ENCODE assay signal across 8 mouse cellular contexts in the genomic region with DNA sequence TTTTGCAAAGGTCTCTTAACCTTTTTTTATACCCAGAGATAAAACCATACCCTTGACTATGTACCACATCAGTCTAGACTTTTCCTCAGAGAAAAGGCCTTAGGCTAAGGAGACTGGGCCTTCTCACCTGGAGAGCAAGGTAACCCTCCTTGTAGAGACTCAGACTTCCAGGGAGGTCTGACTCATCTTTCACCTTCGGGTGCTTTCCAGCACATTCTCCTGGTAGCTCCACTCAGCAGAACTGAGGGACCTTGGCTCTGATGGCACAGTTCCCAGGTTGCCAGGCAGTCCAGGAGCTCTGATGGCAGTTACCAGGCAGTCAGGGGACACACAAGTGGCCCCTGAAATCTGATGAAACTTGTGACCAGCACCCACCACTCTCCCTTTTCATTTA. TPM values are rescaled to one million over a fixed set of nuclear protein-coding genes. Genes with fewer than 3 reads are reported as not detected.
DNase-seq lines count a peak whose midpoint lies in the region; ATAC-seq and TF ChIP-seq lines count a peak whose summit lies in the region.

No protein-coding gene starts in this region.

- ATAC-seq in forebrain, embryonic 16.5 days: no peak
- ATAC-seq in kidney, embryonic 16.5 days (ENCODE audit: low FRiP score, low TSS enrichment): no peak

- no peaks in the 10 kb centered on the region for H3K9me3 ChIP-seq in forebrain, embryonic 16.5 days (ENCODE audit: control insufficient read depth, low read length)
- no peaks in the 10 kb centered on the region for H3K9me3 ChIP-seq in kidney, embryonic 16.5 days (ENCODE audit: low read length)

- peak overlapping the region; percentile 100 for H3K4me3 ChIP-seq in forebrain, embryonic 16.5 days (replicated peaks; ENCODE audit: low read length)
- H3K4me3 ChIP-seq in kidney, embryonic 16.5 days (ENCODE audit: low read length): peak overlapping the region; percentile 74; the same call in 1 of the 2 replicates
- peak overlapping the region; percentile 2; the same call in 1 of the 2 replicates for H3K4me3 ChIP-seq in small intestine, adult 2 months (ENCODE audit: low read depth, low read length)

- H3K9ac ChIP-seq in forebrain, embryonic 16.5 days (replicated peaks; ENCODE audit: low read depth, low read length): peak overlapping the region; percentile 96; the same call in 1 of the 2 replicates
- peak overlapping the region; percentile 24 for H3K9ac ChIP-seq in kidney, embryonic 16.5 days (replicated peaks; ENCODE audit: low read length)

- H3K4me2 ChIP-seq in forebrain, embryonic 16.5 days (ENCODE audit: low read length): peak overlapping the region; percentile 93
- H3K4me2 ChIP-seq in kidney, embryonic 16.5 days (replicated peaks; ENCODE audit: low read depth, low read length): peak overlapping the region; percentile 66

- DNase-seq in layer of hippocampus, adult 11-12 months (ENCODE audit: low spot score): peak; percentile 47
- no peak for DNase-seq in layer of hippocampus, postnatal 25 days (ENCODE audit: extremely low spot score in 1 of 2, low spot score in 1 of 2)
- peak; percentile 84 for DNase-seq in adrenal gland, postnatal 10 days
- DNase-seq in layer of hippocampus, adult 9-10 months (ENCODE audit: low spot score): no peak
- no peak for DNase-seq in thymus, postnatal 36 days

- WGBS in forebrain, embryonic 16.5 days: 82% methylated on average over 1 of the region's 1 CpGs
- 63% methylated on average over 1 of the region's 1 CpGs for WGBS in kidney, embryonic 16.5 days
- WGBS in small intestine, adult 2 months: 11% methylated on average over 1 of the region's 1 CpGs

- no peak for TF ChIP-seq CTCF in small intestine, adult 2 months (IDR thresholded peaks at IDR 0.05; ENCODE audit: extremely low read depth, insufficient read length, insufficient replicate concordance, low read depth, low read length)

- H3K4me1 ChIP-seq in forebrain, embryonic 16.5 days (replicated peaks; ENCODE audit: control insufficient read depth, insufficient read depth, low read length): peaks cover 34% of the 10 kb centered on the region
- H3K4me1 ChIP-seq in kidney, embryonic 16.5 days (ENCODE audit: insufficient read depth, low read length): peaks cover 42% of the 10 kb centered on the region
- peaks cover 22% of the 10 kb centered on the region for H3K4me1 ChIP-seq in small intestine, adult 2 months (ENCODE audit: control insufficient read depth, insufficient read depth, insufficient read length, low read length)

- no peak for TF ChIP-seq POLR2A in small intestine, adult 2 months (IDR thresholded peaks at IDR 0.05; ENCODE audit: low read depth, low read length)

- H3K36me3 ChIP-seq in forebrain, embryonic 16.5 days (ENCODE audit: control insufficient read depth, insufficient read depth): no peaks in the 10 kb centered on the region
- 0 out of 2 replicates have a peak, but pooled peaks cover 3% of the 10 kb centered on the region for H3K36me3 ChIP-seq in kidney, embryonic 16.5 days (ENCODE audit: insufficient read depth, low read length)
- peaks cover 6% of the 10 kb centered on the region for H3K36me3 ChIP-seq in small intestine, adult 2 months (ENCODE audit: control insufficient read depth, insufficient read depth, low read length)

- no peaks in the 10 kb centered on the region for H3K27me3 ChIP-seq in forebrain, embryonic 16.5 days (replicated peaks; ENCODE audit: control insufficient read depth, insufficient read depth, low read length)
- no peaks in the 10 kb centered on the region for H3K27me3 ChIP-seq in kidney, embryonic 16.5 days (ENCODE audit: insufficient read depth, low read length)
- no peaks in the 10 kb centered on the region for H3K27me3 ChIP-seq in small intestine, adult 2 months (ENCODE audit: control insufficient read depth, insufficient read depth, low read length)

- H3K27ac ChIP-seq in forebrain, embryonic 16.5 days (ENCODE audit: low read length): peak overlapping the region; percentile 39; the same call in 1 of the 2 replicates
- H3K27ac ChIP-seq in kidney, embryonic 16.5 days (ENCODE audit: low read length): peak overlapping the region; percentile 35; the same call in 1 of the 2 replicates
- H3K27ac ChIP-seq in small intestine, adult 2 months (ENCODE audit: insufficient read depth, low read depth, low read length): peak overlapping the region; percentile 94

RNA-seq across cellular contexts. Expression of a gene that starts 2.4 kb away (rescaled TPM):
- 10 to 100 TPM; 77.1 to 100.0 TPM for total RNA-seq in layer of hippocampus, postnatal 25 days (2021)
- 100 to 1,000 TPM in 1 of 2 experiments, 10 to 100 TPM in 1; 46.2 to 129 TPM for total RNA-seq in adrenal gland, postnatal 10 days (2021)
- polyA plus RNA-seq in forebrain, embryonic 16.5 days (2015; fragmentation: Nextera tagmentation; extraction: Ambion mirVana): 75.5 and 79.6 TPM in 2 replicates
- polyA plus RNA-seq in kidney, embryonic 16.5 days (2015; fragmentation: Nextera tagmentation; extraction: Ambion mirVana): 30.6 and 31.9 TPM in 2 replicates
- polyA plus RNA-seq in small intestine, adult 2 months (2012; rRNA removed): 21.5 and 35.0 TPM in 2 replicates

RNA-seq across cellular contexts. Expression of a gene that starts 53.4 kb away (rescaled TPM):
- total RNA-seq in layer of hippocampus, postnatal 25 days (2021): 10 to 100 TPM; 16.7 to 18.1 TPM
- 10 to 100 TPM; 26.6 to 30.7 TPM for total RNA-seq in adrenal gland, postnatal 10 days (2021)
- polyA plus RNA-seq in forebrain, embryonic 16.5 days (2015; fragmentation: Nextera tagmentation; extraction: Ambion mirVana): 45.1 and 50.0 TPM in 2 replicates
- polyA plus RNA-seq in kidney, embryonic 16.5 days (2015; fragmentation: Nextera tagmentation; extraction: Ambion mirVana): 56.3 and 58.0 TPM in 2 replicates
- 5.8 and 14.2 TPM in 2 replicates for polyA plus RNA-seq in small intestine, adult 2 months (2012; rRNA removed)

RNA-seq across cellular contexts. Expression of a gene that starts 53.7 kb away (rescaled TPM):
- total RNA-seq in layer of hippocampus, postnatal 25 days (2021): 10 to 100 TPM; 59.3 to 77.3 TPM
- total RNA-seq in adrenal gland, postnatal 10 days (2021): 10 to 100 TPM; 60.3 to 68.4 TPM
- 112 and 115 TPM in 2 replicates for polyA plus RNA-seq in forebrain, embryonic 16.5 days (2015; fragmentation: Nextera tagmentation; extraction: Ambion mirVana)
- 93.6 and 95.2 TPM in 2 replicates for polyA plus RNA-seq in kidney, embryonic 16.5 days (2015; fragmentation: Nextera tagmentation; extraction: Ambion mirVana)
- polyA plus RNA-seq in small intestine, adult 2 months (2012; rRNA removed): 33.0 and 51.4 TPM in 2 replicates

Comparison
In these comparisons a context has a peak if more than half of its experiments do, and no peak if none do; other contexts are left out.
1. DNase-seq: peak in layer of hippocampus, adult 11-12 months (single experiment) and adrenal gland, postnatal 10 days (single experiment); none in layer of hippocampus, postnatal 25 days (0 of 2), layer of hippocampus, adult 9-10 months (single experiment) and thymus, postnatal 36 days (0 of 2).
2. H3K27ac ChIP-seq: peak in every context shown above with its lines; median percentile 94 in small intestine, adult 2 months; 39 in forebrain, embryonic 16.5 days; 35 in kidney, embryonic 16.5 days.
3. H3K4me3 ChIP-seq: peak in every context shown above with its lines; median percentile 100 in forebrain, embryonic 16.5 days; 74 in kidney, embryonic 16.5 days; 2 in small intestine, adult 2 months.